Mouse (Mus musculus) hematopoietic multipotent progenitor cell, adult 10-12 weeks (in vitro differentiated cells): Measurements from ENCODE around the gene Apaf1. TPM values are rescaled to one million over a fixed set of nuclear protein-coding genes. Genes with fewer than 3 reads are reported as not detected.

Source experiments
- polyA plus RNA-seq: library from polyadenylated mRNA; stranded (reverse); fragments of >175 nt; gene quantifications from 2 replicates; pipeline ENCODE4 v1.2.3, GENCODE M21; 2012; ENCODE audit warnings: low replicate concordance

Gene Apaf1
- polyA plus RNA-seq, result 7.9 and 26.4 TPM in 2 replicates

DNA sequence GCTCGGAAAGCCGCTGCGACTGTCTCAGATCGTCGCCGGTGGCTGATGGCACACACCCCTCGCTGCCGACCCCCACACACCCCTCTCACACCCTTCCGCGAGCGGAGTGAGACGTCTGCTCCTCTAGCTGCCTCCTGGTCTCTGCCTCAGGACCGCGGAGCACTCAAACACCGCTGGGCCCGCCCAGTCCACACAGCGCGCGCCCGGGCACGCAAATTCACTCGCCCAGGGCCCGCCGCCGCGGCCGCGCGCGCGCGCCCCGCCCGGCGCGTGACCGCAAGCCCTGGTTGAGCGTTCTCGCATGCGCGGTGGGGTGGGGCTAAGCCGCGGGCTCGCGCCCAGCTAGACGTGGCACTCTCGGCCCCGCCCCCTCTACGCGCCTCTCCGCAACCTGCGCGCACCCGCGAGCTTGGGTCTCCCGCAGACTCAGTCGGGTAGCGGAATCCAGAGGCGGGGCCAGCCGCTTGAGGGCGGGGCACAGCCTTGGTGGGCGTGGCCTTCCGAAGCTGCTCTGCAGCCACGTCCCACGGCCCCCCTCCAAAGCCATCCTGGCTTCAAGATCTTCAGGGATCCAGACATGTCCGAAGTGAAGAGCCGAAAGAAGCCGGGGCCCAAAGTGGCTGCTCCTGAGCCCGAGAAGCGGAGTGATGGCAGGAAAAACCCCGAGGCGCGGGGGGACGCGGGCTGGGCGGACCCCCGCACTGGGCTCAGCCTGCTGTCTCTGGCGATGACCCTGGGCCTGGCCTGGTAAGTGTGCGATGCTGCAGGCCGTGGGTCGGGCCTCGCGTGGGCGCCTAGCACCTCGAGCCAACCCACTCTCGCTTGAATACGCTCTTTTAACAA is at the start of gene Apaf1, which contains the start of gene Ikbip:
Gene Apaf1, minus strand, starts transcription at position 221 of the 843 bp plus-strand sequence.
Gene Ikbip, plus strand, starts transcription at position 391 of the 843 bp plus-strand sequence.

DNA sequence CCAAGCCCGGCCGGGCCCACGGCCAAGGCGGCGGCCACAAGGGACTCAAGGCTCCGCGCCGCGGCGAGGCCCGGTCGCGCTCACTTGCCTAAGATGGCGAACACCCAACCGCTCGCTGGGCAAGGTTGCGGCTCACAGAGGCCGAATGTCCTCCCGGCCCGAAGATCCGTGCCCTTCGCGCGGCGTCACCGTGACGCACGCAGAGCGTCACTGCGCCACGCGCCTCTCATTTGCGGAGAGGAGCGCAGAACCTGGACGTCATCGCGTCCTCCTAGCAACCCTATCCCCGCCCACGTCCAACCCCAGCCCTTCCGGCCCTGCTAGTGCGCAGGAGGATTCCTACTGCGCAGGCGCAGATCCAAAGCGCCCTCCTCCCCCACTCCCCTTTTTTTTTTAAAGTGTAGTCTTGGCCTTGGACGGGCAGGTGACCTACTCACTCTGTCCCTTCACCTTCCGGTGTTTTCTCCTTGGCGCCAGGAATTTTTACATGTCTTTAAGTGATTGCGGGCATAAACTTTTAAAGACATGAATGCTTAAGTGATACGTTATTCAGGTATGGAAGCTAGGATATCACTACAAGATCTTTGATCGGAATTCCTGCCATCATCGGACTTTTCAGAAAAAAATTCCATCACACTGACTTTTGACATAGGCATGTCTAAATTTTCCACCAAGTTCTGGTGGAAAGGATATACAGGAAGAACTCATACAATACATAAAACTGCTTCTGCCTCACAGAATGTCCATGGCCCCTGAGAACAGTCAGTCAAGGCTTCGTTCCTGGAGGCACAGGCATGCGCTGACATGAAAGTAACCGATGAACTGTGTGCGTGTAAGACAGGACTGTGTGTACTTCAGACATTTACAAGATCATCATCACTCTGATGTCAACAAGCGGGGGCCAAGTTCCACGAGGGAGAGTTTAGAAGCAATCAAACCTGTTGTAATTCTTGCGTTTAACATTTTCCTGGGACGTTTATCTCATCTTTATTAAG is 41.6 kb upstream of the Apaf1 start, which contains the start of gene Slc25a3:
Gene Slc25a3, minus strand, starts transcription at position 232 of the 995 bp plus-strand sequence.

Other genes starting within 250 kb of the Apaf1 start
- gene Ikbip, start 170 bp upstream of the Apaf1 start, polyA plus RNA-seq, result 4.6 and 7.1 TPM in 2 replicates
- 179 and 382 TPM in 2 replicates for gene Slc25a3, start 41.3 kb upstream of the Apaf1 start, polyA plus RNA-seq
- 95.5 and 168 TPM in 2 replicates for gene Tmpo, start 98.5 kb upstream of the Apaf1 start, polyA plus RNA-seq